Mouse (Mus musculus): Measurements from ENCODE around the gene Slc25a11.

The Slc25a11 gene

DNA sequence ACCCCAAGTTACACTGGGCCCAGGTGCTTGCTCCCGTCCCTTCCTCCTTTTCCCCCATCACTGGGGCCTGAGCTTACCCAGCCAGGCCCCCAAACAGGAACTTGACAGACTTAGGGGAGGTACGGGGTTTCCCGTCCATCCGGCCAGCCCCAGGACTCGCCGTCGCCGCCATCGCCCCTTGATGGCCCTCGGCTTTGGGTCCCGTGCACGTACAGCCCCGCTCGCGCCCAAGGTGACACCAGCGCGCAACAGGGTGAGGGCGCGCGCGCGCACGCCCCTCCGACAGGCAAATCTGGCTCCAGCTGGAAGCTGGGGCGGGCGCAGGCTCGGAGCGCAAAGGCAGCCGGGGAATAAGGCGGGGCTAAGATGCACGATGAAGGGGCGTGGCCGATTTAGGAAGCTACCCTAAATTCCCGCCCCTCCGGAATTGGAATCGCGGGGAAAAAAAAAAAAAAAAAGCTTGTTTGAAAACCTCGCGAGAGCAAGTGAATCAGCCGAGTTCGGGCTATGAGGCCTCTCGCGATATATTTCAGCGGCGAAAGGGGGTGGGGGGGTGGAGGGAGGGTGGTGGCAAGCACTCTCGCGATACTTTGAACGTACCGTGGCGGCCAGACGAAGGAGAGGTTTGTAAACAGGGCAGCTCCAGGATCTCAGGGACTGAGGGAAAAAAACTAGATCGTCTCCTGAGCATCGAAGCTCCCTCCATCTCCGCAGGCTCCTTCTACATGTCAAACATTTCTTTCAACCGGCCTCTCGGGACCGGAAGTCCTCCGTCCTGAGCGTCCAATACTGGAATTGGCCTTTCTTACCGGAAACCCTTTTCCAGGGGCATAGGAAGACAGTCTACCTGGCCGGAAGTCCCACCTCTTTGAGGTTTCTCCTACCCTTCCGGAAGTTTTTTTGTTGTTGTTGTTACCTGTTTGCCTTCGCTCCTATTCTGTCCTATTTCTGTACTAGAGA lies at the start of gene Slc25a11, which contains the start of gene Rnf167:
Slc25a11 (minus strand) TSS at position 789 of the 960 bp plus-strand sequence.
Rnf167 (plus strand) TSS at position 545 of the 960 bp plus-strand sequence.
- peak; percentile 98 for DNase-seq

DNA sequence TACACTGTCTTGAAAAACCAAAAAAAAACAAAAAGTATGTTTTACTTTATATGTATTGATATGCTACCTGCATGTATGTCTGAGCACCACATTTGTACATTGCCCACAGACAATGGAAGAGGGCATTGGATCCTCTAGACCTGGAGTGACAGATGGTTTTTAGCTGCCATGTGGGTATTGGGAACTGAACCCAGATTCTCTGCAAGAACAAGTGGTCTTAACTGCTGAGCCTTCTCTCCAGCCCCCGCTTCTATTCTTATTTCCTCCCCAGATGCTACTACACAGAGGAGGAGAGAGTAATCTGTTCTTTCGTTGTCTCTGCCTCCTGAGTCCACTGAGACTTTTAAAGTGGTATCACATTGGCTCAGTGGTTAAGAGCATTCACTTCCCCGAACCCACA lies 46.2 kb upstream of the Slc25a11 start:
- DNase-seq, result no peak

DNA sequence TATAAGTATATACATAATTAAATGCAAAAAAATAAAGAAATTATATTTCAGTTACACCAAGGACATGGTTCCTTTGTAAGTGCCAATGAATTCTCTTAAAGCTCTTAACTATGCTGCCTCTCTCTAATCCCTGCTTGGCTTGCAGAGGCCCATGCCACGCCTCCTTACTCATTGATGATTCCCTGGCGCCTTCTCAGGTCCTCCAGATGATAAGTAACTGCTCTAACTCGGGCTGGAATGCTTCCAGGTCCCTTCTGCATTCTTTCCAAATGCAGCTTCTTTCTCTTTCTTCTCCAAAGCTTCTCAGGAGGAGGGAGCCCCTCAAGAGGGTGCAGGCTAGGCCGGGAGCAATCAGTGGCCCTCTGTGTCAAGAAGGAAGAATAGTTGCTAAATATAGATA lies 42.3 kb upstream of the Slc25a11 start:
- DNase-seq, result no peak

DNA sequence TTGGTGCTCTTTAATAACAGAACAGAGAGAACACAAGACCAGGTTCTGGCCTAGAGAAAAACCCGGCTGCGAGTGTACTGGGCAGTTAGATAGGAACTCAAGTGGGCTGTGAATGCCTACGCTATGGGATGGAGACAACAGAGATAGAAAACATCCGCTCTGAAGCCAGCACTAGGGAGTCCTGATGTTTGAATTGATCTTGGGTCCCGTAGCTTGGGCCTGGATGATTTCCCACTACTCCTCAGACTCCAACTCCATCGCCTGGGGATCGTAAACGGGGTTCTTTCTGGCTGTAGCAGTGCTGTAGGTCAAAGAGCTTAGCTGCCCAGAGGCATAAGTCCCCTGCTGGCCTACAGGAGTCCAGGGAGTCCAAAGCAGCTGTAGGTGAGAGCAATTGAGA lies 41.1 kb upstream of the Slc25a11 start:
- DNase-seq, result no peak

DNA sequence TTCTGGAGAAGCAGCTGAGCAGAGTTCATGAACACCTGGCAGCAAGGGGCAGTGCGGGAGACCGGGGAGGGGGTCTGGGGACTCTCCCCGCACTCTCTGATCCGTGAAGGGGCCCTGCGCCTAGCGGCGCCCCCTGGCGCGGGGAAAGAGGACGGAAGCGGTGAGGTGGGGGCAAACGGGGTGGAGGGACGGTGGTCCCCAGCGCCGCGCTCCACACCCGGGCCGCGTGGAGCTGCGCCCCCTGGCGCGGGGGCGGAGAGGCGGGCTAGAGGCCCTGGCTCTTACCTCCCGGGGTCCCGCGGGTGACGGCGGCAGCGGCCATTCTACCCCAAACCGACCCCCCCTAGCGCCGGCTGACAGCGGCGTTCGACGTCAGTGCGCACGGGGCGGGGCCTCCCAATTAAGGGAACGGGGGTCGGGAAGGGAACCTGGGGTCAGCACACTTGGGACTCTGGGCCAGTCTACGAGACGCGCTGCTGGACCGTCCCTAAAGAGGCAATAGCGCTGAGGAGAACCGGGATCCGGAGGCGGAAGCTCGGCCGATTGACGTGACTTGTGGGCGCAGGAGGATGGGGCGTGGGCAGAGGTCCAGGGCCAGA lies 40.4 kb upstream of the Slc25a11 start, which contains the start of gene Camta2:
Camta2 (minus strand) TSS at position 505 of the 599 bp plus-strand sequence.
- peak; percentile 87 for DNase-seq

DNA sequence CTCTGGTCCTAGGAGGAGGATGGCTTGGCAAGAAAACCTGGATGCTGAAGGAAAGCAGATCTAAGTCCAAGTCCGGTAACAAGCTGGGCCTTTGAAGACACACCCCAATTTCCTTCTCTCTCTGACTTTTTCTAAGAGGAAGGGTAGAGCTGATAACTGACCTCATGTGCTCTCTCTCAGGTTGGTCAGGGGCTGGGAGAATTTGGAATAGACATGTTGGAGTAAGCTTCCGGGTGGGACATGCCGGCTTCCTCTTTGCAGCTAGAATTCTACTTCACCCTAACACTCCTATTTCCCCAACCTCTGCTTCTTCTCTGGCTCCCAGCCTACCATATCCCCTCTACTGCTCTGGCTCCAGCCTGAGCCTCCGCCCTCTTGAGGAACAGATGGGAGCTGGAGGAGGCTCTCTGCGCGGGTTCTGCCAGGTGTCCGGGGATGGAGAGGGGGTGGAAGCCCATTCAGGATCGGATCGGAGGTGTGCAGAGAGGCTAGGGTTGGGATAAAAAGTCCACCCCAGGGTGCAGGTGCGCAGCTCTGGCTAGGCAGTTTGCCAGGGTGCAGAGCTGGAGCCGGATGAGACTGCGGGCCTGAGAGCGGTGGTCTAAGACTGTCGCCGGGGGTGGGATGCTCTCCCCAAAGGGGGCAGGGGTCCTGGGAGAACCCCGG lies 39.8 kb upstream of the Slc25a11 start:
- DNase-seq, result peak; percentile 83

DNA sequence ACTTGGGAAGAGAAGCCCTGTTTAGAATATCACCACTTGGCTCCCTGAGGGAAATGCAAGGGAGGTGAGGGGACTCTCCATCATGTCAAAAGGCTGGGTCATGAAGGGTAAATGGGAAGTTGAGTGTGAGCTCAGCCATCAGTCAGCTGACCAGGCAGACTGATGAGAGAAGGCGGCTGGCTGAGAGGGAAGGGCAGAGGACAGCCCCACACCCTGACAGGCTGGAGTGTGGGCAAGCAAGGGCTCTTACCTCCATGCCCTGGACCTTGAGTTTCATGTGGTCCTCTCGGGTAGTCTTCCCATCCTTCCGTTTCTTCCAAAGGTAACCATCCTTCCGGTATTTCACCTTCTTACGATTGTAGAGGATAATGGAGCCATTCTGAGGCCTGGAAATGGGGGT lies 36.4 kb upstream of the Slc25a11 start:
- no peak for DNase-seq

DNA sequence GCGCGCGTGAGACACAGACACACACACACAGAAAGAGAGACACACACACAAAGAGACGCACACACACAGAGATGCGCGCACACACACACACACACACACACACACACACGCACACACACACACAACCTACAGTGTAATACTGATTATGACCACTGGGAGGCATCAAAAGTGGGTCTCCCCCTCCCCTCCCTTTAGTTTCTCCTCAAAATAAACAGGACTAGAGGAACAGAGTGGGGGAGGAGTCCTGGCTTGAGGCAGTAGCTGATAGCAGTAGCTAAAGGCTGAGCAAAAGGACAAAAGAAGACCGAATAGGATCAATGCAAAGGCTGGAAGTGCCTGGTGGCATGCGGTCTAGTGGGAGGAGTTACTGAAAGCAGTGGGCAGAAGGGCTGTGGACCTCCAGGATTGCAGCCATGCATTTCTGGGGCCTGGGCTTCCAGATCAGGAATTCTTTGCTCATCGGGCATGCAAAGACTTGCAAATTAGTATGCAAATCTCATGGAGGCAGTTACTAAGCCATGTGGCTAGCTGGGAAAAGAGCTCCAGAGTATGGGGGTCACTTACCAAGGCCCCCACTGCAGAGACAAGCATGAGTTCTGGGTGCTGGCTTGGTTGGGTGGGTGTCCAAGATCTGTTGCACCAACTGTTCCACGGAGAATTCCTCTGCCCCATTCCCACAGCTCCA lies 34.8 kb upstream of the Slc25a11 start:
- DNase-seq, result no peak

DNA sequence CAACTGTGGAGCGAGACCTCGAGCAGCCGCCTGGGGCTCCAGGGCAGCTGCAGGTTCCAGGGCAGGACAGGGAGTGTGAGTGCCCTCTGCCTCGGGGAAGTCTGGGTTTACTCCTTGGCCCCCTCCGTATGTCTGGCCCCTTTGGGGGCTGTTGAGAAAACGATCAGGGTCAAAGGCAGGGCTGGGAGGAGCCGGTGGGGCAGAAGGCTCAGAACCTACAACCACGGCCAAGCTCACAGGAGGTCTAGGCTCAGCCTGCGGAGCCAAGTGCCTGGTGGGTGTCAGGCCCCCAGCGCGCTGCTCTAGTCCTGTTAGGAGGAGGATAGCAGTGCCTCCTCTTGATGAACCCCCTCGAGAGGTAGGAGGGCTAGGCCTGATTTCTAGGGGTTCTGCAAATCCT lies 33.9 kb upstream of the Slc25a11 start:
- DNase-seq, result no peak

DNA sequence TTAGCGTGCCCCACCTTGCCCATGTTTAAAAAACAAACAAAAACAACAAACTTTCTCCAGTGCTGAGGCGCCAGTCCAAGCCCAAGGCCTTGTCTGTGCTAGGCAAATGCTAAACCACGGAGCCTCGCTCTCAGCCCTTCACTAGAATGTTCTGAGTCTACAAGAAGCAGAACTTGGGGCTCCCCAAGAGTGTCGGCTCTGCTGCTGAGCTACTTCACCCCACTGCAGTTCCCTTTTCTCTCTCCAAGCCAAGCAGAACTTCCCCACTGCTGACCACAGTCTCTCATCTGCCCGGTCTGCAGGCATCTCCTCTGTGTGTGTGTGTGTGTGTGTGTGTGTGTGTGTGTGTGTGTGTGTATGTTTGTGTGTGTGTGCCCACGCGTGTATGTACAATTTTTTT lies 32.6 kb upstream of the Slc25a11 start:
- no peak for DNase-seq

DNA sequence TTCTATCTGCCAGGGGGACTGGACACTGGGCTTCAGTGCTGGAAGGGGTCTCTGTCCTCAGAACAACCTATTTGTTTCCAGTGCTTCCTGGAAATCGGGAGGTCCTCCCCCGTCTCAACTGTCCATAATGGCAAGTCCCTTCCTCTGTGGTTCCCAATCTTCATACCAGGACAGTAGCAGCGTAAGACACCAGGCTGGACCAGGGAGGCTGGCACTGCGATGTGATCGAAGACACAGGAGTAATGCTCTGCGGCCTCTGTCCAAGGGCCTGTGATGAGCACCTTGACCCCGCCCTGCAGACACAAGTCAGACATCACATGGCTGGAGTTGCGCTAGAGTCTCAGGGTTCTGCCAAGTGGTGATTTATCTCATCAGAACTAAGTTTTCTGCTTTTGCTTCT lies 32.1 kb upstream of the Slc25a11 start:
- no peak for DNase-seq

DNA sequence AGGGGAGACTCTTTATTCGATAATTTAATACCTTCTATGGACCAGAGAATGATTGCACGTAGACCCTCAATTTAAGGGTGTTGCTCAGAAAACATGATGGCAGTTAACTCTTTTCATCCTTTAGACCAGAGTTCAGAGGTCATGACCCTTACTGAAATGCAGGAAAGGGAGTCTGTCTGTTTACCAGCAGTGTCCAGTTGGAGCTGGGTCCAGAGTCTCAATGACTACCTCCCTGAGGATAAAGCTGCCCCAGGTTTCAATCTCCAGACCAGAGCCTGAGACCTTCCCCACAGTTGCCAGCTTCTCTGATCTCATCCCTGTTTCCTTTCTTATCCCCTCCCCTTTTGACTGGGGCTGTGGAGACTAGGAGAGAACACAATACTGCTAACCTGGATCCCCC lies 31.3 kb upstream of the Slc25a11 start:
- no peak for DNase-seq

DNA sequence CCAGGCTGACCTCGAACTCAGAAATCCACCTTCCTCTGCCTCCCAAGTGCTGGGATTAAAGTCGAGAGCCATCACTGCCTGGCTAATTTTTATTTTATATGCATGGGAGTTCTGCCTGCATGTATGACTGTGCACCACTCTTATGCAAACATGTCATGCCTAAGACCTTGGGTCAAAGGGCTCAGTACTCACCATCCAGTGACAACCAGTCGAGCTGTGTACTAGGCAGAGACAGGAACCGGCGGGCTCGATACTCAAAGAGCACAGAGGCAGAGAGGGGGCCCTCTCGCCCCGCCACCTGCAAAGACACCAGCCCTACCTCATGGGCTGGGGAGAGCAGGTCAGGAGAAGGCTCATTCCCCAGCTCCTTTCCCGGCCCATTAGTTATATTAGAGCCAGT lies 30.8 kb upstream of the Slc25a11 start:
- DNase-seq, result no peak

DNA sequence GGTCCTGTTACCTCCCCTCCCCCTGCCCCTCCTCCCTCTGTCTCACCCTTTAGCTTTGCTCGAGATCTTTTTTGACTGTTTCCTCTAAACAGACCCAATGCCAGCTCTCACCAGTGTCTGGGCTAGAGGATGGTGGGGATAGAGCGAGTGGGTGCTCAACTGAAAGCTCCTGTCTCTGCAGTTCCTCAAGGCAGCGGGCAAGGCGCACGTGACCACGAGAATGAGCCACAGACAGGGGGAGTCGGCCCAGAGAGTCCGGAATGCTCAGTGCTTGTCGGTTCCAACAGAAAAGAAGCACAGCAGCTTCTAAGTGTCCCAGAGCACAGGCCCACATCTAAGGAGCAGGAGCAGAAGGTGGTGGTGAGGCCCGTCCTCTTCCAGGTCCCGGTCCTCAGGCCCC lies 27.2 kb upstream of the Slc25a11 start:
- DNase-seq, result no peak

DNA sequence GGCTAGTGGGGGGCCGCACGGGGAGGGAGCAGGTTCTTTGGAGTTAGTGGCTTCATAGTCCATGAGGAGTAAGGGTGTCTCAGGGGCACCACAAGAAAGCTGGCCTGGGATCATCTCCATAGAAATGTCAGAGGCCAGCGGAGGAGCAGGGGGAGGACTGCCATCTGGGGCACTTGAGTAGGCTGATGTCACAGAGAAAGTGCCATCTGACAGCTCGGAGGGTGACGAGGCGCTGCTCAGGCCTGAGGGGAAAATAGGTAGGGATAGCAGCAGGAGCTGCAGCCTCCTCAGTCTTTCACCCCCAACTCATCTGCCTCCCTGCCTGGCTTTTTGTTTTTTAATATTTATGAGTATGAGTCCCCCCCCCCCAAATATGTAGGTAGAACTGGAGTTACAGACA lies 26.7 kb upstream of the Slc25a11 start:
- no peak for DNase-seq

DNA sequence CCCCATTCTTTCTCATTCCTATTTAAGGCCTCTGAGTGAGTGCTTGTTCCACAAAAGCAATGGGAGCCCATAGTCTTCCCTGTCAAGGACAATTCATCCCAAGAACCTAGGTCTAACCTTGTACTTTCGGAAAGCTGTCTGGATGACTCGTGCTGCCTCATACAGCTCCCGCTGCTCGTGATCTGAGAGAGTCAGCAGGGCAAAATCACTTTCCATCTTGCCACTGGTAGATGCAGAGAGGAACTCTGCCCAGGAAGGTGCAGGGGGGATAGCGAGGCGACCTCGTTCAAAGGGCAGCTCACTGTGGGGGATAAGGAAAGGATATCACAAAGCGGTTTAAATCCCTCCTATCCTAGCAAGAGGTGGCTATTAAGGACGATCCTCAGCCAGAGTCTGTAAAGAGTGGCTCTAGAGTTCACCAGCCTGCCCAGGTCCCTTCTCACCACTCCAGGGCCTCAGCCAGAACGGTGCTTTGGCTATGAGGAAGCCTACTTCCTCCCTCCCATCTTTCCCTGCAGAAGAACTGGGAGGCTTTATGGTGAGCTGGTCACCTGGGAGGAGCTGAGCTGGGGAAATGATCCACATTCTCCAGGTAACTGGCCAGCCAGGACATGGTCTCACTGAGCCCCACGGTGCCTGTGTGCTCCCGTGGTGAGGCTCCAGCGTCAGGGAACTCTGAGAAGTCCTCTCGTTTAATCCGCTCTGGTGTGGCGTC lies 24.2 kb upstream of the Slc25a11 start:
- no peak for DNase-seq

DNA sequence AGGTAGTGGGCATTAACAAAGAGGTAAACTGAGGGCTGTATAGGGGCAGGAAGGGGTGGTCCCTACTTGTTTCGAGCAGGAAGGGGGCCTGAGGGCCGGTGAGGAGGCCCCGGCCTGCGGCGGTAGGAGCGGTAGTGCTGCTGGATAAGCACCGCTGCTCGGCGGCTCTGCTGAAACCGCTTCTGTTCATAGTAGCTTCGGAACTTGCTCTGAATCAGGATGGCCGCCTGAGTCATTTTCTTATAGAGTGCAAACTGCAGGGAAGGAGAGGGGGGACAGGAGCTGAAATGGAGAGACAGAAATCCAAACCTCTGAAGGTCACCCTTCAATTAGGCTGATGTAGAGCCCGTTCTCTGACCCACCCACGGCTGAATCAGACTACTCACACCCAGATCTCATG lies 23.2 kb upstream of the Slc25a11 start:
- DNase-seq, result no peak

DNA sequence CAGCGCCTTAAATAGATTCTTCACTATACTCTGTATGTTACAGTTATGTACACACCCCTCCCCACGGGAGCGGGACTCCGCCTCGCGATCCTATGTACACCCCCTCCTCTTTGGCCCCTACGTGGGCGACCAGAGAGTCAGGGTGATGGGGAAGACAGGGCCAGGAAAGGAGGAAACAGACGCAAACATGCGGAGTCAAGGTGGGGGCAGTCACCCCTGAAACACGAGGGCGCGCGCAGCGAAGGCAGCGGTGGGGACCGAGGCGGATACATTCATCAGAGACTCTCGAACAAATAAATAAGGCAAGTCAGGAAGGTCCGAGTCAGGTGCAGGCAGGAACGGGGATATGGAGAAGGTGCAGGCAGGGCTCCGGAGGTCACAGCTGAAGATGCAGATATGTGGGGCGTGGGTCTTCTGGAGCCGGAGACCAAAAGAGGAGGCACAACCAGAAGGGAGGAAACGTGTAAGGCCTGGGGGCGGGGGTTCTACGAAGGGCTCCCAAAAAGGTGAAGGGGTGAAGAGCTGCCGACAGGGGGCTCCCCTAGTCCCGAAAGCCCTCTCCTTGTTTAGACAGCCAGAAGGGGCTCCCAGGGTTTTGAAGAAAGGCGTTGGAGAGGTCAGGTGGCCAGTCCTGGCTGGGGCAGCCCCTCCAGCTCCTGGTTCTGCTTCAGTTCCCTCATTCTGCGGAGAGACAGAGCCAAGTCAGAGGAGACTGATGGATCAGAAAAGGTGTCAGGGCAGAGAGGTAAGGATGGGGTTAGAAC lies 22.5 kb upstream of the Slc25a11 start:
- DNase-seq, result no peak

DNA sequence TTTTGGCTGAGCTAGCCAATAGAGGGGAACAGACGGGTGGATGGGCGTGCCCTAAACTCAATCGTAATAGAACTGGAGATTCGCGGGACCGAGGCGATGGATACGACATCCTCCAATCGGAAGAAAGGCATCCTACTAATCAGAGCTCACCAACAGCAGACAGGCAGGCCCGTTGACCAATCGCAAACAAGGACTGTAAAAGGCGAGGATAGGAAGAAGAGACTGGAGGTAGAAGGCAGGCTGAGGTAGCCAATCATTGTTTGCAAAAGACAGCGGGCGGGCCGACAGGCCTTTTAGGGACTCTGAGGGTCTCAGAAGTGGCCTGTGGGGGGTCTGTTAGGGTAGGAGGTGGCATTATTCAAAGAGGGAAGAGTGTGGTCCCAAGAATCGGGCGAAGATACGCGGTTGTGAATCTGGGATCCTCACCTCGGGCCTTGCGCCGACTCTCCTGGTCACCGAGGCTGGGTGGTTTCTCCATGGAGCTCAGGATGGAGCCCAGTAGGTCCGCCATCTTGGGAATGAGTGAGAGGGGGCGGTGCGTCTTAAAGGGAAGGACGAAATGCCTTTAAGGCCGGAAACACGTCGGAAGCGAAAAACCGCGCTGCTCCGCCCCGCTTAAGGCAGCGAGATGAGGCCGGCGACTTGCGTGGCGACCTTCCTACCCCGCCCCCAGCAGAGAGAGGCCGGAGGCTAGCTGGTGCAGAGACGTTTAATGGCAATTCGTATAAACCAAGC lies 21.7 kb upstream of the Slc25a11 start, which contains the start of gene Spag7:
Spag7 (minus strand) TSS at position 646 of the 735 bp plus-strand sequence.
- peak; percentile 99 for DNase-seq

DNA sequence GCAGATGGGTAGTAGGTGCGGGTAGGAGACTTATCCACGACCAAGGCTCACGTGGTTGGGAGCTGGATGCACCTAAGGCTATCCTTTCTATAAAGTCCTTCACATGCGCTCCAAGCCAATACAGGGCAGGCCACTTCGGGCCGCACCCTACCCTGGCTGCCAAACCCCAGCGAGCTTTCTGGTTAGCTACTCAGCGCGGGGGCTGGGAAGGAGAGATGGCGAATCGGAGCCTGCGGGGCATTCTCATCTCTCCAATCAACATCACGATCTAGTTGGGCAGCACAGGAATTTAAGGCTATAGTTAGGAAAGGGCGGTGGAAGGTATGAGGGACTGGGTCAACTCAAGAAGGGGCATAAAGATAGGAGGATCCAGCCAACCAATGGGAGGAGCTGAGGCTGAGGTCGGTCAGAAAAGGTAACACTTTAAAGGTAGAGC lies 21.1 kb upstream of the Slc25a11 start:
- DNase-seq, result no peak
